Mouse (Mus musculus) spleen, postnatal 10 days (tissue): ENCODE measurements around the gene Hist1h2bk.

Source experiments
- DNase-seq, 2 experiments: peaks; one replicate each; pipeline ENCODE4 v3.0.0; 2021 to 2022; ENCODE audit warnings: low spot score in 2 of 2

The Hist1h2bk gene

DNA sequence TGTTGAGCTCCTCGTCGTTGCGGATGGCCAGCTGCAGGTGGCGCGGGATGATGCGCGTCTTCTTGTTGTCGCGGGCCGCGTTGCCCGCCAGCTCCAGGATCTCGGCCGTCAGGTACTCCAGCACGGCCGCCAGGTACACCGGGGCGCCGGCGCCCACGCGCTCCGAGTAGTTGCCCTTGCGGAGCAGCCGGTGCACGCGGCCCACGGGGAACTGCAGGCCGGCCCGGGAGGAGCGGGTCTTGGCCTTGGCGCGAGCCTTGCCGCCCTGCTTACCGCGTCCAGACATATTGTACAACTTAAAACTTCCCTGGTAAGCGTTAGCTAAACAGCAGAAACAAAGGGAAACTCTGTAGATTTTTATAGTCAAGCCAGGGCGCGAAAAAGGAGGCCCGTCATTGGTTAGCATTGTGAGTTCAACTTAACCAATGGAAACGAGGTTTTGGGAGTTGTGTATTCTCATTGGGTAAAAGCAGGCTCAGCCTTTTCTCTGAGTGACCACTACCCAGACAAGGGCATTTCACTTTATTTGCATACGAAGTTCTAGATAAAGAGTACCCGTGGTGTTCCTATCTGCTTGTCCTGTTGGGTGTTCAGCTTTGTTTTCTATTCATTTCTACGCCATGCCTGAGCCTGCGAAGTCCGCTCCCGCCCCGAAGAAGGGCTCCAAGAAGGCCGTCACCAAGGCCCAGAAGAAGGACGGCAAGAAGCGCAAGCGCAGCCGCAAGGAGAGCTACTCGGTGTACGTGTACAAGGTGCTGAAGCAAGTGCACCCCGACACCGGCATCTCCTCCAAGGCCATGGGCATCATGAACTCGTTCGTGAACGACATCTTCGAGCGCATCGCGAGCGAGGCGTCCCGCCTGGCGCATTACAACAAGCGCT, at the start of gene Hist1h2bk, which contains the start of gene Hist1h2ah:
Gene Hist1h2bk (plus strand): TSS at position 604 of the 882 bp plus-strand sequence.
Gene Hist1h2ah (minus strand): TSS at position 302 of the 882 bp plus-strand sequence.
- DNase-seq: peak; percentile 82 to 87

DNA sequence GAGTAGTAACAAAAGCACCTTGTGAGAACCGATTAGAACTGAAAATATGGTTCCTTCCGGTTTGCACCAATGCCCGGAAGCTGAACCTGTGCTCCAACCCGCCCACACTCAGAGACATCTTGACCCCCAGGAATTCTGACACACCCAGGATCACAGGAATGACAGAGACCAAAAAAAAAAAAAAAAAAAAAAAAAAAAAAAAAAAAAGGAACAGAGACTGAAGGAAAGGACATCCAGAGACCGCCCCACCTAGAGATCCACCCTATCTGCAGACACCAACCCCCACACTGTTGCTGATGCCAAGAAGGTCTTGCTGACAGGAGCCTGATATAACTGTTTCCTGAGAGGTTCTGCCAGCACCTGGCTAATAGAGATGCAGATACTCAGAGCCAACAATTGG, 43.1 kb upstream of the Hist1h2bk start:
- no peak for DNase-seq

DNA sequence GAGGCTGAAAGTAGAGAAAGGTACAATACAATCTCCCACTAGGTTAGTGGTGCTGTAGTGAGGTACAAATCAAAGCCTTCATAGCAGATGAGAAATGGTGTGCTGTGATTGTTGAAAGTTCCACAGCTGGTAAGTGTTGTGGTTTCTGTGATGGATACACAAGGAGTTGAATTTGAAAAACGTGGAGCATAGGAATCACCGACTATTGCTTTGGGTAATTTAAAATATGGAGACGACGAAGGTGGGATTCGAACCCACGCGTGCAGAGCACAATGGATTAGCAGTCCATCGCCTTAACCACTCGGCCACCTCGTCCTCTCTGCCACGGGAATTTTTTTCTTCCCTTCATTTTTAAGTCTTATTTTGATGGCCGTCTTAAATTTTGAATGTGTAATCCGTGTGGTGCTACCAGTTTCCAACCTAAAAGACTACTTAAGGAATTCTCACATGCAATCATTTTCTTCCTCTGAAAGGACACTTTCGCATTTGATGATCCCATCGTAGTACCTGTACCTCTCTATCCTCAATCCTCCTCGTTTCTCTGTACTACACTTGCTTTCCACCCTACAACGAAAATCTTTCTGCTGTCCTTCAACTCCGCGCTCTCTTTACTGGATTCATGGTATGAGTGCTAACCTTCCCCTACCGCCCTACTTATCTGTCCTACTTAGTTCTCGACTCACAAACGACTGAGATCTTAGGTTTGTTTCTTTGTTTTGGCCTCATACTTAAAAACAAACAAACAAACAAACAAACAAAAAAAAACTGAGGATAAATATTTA, 41.5 kb upstream of the Hist1h2bk start:
- peak in 1 of 2 experiments; percentile 45 for DNase-seq

DNA sequence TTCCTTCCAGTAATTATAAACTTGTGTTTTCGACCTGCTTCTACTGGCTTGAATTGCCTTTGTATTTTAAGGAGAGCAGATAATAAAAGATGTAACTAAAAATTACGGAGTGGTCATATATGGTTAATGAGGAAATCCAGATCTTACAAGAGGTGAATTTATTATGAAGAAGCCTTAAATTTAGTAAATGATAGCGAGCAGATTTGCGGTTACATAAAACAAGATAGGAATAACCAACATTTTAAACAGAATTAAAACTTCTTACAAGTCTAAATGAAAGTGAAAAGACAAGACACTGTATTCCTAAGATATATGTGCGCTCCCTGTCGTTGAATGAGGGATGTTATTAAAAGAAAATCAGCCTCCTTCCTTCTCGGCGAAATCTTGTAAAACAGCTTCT, 40.8 kb upstream of the Hist1h2bk start:
- DNase-seq: no peak

GRCm38 (mm10) chr13:21995331-21995914, 40.2 kb upstream of the Hist1h2bk start:
- peak in 1 of 2 experiments; percentile 53 for DNase-seq

DNA sequence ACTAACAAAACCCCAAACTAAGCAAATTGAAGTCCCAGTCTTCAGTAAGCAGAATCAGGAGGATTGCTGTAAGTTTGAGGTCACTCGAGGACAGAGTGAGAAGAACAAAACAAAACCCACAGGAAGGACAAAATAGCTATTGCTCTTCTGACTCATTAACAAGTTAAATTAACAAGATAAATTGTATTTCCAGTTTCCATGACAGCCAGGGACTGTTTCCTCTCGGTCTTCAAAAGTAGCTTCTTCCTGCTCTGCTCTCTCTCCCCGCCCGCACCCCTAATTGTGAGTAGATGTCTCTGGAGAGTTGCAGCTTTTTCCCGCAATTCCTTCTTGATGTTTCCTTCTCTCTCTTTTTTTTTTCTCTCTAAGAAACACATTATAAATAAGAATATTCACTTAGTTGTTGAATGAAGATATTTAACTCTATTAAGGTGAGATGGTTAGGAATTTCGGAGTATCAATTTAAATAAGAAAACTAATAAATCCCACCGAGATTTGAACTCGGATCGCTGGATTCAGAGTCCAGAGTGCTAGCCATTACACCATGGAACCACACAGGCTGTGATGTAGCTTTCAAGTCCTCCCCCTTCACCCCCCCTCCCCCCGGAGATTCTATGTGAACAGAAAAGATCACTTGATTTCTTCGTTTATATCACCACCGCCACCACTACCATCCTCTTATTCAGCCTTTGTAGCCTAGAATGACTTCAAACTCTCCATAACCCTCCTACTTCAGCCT, 39.4 kb upstream of the Hist1h2bk start:
- DNase-seq: no peak

DNA sequence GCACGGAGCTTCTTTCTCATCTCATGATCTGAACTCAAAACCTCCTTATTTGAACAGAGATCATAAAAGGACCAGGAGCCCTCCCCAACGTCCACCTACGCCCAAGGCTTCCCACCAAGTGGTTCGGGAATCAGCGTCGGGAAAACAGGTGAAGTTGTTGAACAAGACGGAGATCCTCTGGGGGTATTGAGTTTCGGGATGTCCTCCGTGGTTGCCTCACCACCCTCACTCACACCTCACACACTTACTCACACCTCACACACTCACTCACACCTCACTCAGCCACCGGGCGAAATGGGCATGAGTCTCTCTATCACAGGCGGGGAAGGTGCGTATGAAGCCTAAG, 38.9 kb upstream of the Hist1h2bk start:
- no peak for DNase-seq

GRCm38 (mm10) chr13:21997201-21997820, 38.4 kb upstream of the Hist1h2bk start:
- no peak for DNase-seq

DNA sequence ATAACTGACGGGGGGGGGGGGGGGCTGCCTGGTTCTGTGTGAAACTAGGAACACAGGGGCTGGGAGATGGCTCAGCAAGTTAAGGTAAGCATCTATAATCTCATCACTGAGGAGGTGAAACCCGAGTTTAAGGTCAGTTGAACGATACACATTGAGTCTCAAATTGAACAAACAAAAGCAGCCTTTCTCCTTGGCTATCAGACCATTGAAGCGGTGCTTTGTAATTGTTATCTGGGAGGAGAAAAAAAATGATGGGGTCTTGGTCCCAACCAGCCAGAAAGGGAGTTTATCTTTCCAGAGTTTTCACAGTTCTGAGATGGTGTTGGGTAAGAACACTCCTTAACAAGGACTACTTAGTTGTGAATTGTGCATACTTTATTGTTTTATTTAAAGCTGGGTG, 37.8 kb upstream of the Hist1h2bk start:
- no peak for DNase-seq

- no peak for DNase-seq
Observed at GRCm38 (mm10) chr13:21998412-21998811, 37.3 kb upstream of the Hist1h2bk start.

GRCm38 (mm10) chr13:21999147-21999546, 36.5 kb upstream of the Hist1h2bk start:
- no peak for DNase-seq

GRCm38 (mm10) chr13:22001346-22001745, 34.3 kb upstream of the Hist1h2bk start:
- no peak for DNase-seq

- no peak for DNase-seq
Observed at GRCm38 (mm10) chr13:22001823-22002222, 33.8 kb upstream of the Hist1h2bk start.

- DNase-seq: peak in 1 of 2 experiments; percentile 47
Observed at GRCm38 (mm10) chr13:22005605-22006333, 29.9 kb upstream of the Hist1h2bk start.

DNA sequence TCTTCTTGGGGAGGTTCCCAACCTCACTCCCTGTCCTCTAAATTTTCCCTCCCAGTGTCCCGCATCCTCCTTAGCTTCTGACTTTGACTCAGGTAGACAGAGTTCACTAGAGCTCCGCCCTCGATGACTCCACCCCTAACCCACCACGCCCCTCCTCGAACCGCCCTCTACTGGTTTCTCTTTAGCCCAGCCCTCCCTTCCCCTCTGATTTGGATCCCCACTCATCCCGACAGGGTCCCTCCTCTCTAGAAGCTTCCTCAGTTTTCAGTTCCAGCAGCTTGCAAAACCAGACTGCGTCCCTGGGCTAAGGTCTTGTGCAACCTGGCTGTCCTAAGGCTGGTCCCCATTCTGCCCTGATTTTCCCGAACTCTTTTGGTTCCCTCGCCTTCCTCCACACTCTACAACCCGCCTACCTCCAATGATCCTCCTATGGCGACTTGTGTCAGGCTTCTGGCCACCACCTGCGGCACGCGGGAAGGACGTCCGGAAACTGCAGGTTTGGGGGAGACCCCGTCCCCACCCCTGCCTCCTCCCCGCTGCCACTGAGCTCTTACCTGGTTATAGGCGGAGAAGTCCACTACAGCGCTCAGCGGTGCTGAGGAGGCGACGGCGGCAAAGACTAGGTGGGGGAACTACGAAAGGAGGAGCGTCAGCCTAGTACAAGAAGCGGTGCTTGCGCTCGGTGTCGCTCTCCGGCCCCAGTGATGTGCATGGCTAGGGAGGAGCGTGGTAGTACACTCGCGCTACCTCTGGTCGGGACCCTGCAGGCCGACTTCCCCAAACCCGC, 29.1 kb upstream of the Hist1h2bk start:
- DNase-seq: peak in 1 of 2 experiments; percentile 72

DNA sequence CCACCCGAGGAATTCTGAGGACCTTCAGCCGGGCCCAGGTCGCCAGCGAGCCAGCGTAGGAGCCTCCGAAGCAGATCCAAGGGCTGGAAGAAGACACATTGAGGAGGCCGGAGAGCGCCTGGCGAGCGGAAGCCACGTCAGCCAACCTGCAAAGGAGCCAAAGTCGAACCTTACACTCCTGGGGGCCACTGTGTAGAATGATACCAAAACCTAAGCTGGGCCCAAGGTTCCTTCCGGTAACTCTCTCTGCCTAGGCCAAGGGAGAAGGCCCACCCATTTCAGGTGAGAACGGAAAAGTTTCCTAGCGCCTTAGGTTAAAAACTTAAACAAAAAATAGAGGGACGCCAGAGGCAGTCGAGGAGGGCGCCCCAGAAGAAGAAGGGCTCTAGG, 28.6 kb upstream of the Hist1h2bk start:
- DNase-seq: no peak

DNA sequence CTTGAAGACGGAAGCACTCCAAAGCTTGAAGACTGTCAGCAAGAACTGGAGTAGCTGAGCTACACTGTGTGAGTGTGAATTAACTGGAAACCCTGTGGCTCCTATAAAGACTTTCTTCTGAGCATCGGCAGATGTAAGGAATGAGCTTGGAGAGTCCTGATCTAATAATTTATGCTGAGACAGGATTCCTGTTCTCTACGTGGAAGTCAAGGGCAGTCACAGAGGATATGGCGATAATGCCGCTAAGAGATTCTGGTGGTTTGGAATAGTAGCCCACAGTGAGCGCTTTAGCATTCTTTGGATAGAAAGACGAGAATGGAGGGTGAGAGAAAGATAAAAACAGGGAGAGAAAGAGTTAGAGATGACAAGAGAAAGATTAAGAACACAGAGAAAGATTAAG, 27.8 kb upstream of the Hist1h2bk start:
- DNase-seq: no peak

- no peak for DNase-seq
Observed at GRCm38 (mm10) chr13:22008707-22009106, 27.0 kb upstream of the Hist1h2bk start.

DNA sequence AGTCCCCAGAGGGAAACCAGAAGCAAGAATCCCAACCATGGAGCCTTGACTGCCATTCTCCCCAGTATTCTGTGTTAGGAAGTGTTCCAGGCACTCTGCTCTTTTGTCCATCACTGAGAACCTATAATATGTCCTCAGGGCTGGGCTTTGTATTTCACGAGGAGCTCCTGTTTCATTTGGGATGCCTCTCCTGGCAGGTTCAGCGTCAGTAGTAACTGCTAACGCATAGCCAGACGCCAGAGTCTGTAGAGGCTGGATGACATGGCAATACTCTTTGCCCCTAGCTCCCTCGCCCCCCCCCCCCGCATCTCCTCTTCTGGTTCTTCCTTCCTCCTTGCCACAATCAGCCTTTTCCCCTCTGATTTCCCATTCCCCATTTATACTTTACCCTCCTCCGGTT, 26.0 kb upstream of the Hist1h2bk start, which contains the start of gene Prss16:
Gene Prss16 (minus strand): TSS at position 101 of the 400 bp plus-strand sequence.
- DNase-seq: no peak

DNA sequence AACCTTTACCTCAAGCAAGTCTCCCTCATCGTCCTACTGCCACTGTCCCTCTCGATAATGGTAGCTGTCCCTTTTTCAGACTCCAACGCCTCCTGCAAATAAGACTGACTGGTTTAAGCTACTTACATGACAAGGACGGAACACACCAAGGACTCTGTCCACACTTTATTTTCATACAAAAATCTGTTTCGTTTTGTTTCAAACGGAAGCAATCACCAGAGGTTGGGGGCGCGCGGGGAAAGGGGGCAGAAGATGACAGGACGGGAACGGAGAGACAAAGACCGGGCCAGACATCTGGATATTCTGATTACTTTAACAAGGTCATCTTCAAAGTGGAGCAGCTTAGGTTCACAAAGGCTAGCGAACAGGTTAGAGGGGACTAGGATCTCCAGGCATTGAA, 22.0 kb upstream of the Hist1h2bk start:
- no peak for DNase-seq
